Comparison of ENCODE assay signal across 8 mouse cellular contexts in genomic region chr10:69535123-69535930, GRCm38 (mm10).
DNase-seq lines count a peak whose midpoint lies in the region; ATAC-seq and TF ChIP-seq lines count a peak whose summit lies in the region.

No protein-coding gene starts in this region.

- peak; percentile 51 to 53 for DNase-seq in cerebellum, adult 2 months
- peak; percentile 18 to 28 for DNase-seq in frontal cortex, postnatal 14 days (ENCODE audit: low spot score in 2 of 2)
- DNase-seq in hindbrain, embryonic 14.5 days (ENCODE audit: low spot score): peak; percentile 71
- DNase-seq in left cerebral cortex, adult 2 months (ENCODE audit: extremely low spot score in 1 of 2, low spot score in 2 of 2): peak; percentile 29 to 32
- DNase-seq in neural tube, embryonic 11.5 days (ENCODE audit: low spot score): peak; percentile 75
- no peak for DNase-seq in lung, postnatal 4 days

- no peak for TF ChIP-seq POLR2A in cerebellum, adult 2 months (IDR thresholded peaks at IDR 0.05; ENCODE audit: borderline replicate concordance, insufficient read depth, low read length)

- H3K79me3 ChIP-seq in C2C12 (ENCODE audit: low read depth): peaks cover 6% of the 10 kb centered on the region

- H3K27me3 ChIP-seq in C2C12 (ENCODE audit: control insufficient read depth, insufficient read depth, insufficient read length): no peaks in the 10 kb centered on the region
- no peaks in the 10 kb centered on the region for H3K27me3 ChIP-seq in cerebellum, adult 2 months (ENCODE audit: control insufficient read depth, insufficient read depth, low read length)
- no peaks in the 10 kb centered on the region for H3K27me3 ChIP-seq in hindbrain, embryonic 14.5 days (ENCODE audit: control insufficient read depth, insufficient read depth, low read length)
- no peaks in the 10 kb centered on the region for H3K27me3 ChIP-seq in neural tube, embryonic 11.5 days (ENCODE audit: control insufficient read depth, insufficient read depth, low read length)

- no peaks in the 10 kb centered on the region for H3K9me3 ChIP-seq in hindbrain, embryonic 14.5 days (ENCODE audit: control insufficient read depth, low read length)
- no peaks in the 10 kb centered on the region for H3K9me3 ChIP-seq in neural tube, embryonic 11.5 days (ENCODE audit: control insufficient read depth, low read length)

- ATAC-seq in hindbrain, embryonic 14.5 days (ENCODE audit: low FRiP score): peak; percentile 70
- ATAC-seq in neural tube, embryonic 11.5 days (ENCODE audit: insufficient read depth, low FRiP score, low TSS enrichment): peak; percentile 48
- no peak for ATAC-seq in megakaryocyte, adult 5-6 weeks (ENCODE audit: poor library complexity, severe bottlenecking)

- H3K4me1 ChIP-seq in cerebellum, adult 2 months (ENCODE audit: control insufficient read depth, insufficient read depth, low read length): no peaks in the 10 kb centered on the region
- H3K4me1 ChIP-seq in hindbrain, embryonic 14.5 days (replicated peaks; ENCODE audit: control insufficient read depth, insufficient read depth, low read length): peaks cover 28% of the 10 kb centered on the region
- H3K4me1 ChIP-seq in neural tube, embryonic 11.5 days (ENCODE audit: control insufficient read depth, insufficient read depth, low read length): peaks cover 2% of the 10 kb centered on the region; the same call in 1 of the 2 replicates

- no peak for TF ChIP-seq CTCF in C2C12 (IDR thresholded peaks at IDR 0.05; ENCODE audit: control insufficient read depth, insufficient read depth, insufficient read length)
- TF ChIP-seq CTCF in cerebellum, adult 2 months (IDR thresholded peaks at IDR 0.05; ENCODE audit: borderline replicate concordance, insufficient read depth, low read depth, low read length): no peak
- no peak; the same call in 1 of the 2 replicates for TF ChIP-seq CTCF in left cerebral cortex, adult 2 months (IDR thresholded peaks at IDR 0.05)

- no peaks in the 10 kb centered on the region for H3K36me3 ChIP-seq in C2C12 (ENCODE audit: control insufficient read depth, insufficient read depth)
- no peaks in the 10 kb centered on the region for H3K36me3 ChIP-seq in hindbrain, embryonic 14.5 days (replicated peaks; ENCODE audit: control insufficient read depth, insufficient read depth)
- H3K36me3 ChIP-seq in neural tube, embryonic 11.5 days (ENCODE audit: control insufficient read depth, insufficient read depth, low read length): no peaks in the 10 kb centered on the region

- peak overlapping the region; percentile 27 for H3K4me3 ChIP-seq in C2C12 (ENCODE audit: insufficient read depth, poor library complexity, severe bottlenecking)
- peak overlapping the region; percentile 68 for H3K4me3 ChIP-seq in cerebellum, adult 2 months (replicated peaks; ENCODE audit: insufficient read depth, low read depth, low read length)
- H3K4me3 ChIP-seq in hindbrain, embryonic 14.5 days (replicated peaks; ENCODE audit: low read length): peak overlapping the region; percentile 67
- H3K4me3 ChIP-seq in left cerebral cortex, adult 2 months: peak overlapping the region; percentile 49
- H3K4me3 ChIP-seq in neural tube, embryonic 11.5 days (ENCODE audit: low read depth, low read length): peak overlapping the region; percentile 55

- H3ac ChIP-seq in C2C12 (ENCODE audit: control insufficient read depth, insufficient read length, low read depth): no peak overlapping the region

- intact Hi-C loops in left cerebral cortex, adult 2 months (cut with DNase I): loop anchor here (2.0 kb wide), 3 partner anchors 35 to 119 kb away; no protein-coding TSS in a partner anchor

- peaks cover 36% of the 10 kb centered on the region for H3K79me2 ChIP-seq in C2C12 (ENCODE audit: control insufficient read depth, insufficient read depth)

- no peak overlapping the region for H3K27ac ChIP-seq in cerebellum, adult 2 months (ENCODE audit: insufficient read depth, low read length)
- peak overlapping the region; percentile 93 for H3K27ac ChIP-seq in hindbrain, embryonic 14.5 days
- peak overlapping the region; percentile 87 for H3K27ac ChIP-seq in left cerebral cortex, adult 2 months
- peak overlapping the region; percentile 36 for H3K27ac ChIP-seq in neural tube, embryonic 11.5 days (ENCODE audit: low read depth, low read length)

- H3K9ac ChIP-seq in hindbrain, embryonic 14.5 days: peak overlapping the region; percentile 93
- peak overlapping the region; percentile 27; the same call in 1 of the 2 replicates for H3K9ac ChIP-seq in neural tube, embryonic 11.5 days (ENCODE audit: low read length)

- peak overlapping the region; percentile 68 for H3K4me2 ChIP-seq in hindbrain, embryonic 14.5 days (replicated peaks)
- H3K4me2 ChIP-seq in neural tube, embryonic 11.5 days (ENCODE audit: low read depth): peak overlapping the region; percentile 48

- 10% methylated on average over 15 of the region's 15 CpGs for WGBS in cerebellum, adult 2 months
- 22% methylated on average over 15 of the region's 15 CpGs for WGBS in hindbrain, embryonic 14.5 days
- 48% methylated on average over 15 of the region's 15 CpGs for WGBS in neural tube, embryonic 11.5 days

TF ChIP-seq in C2C12, 6 proteins besides CTCF, POLR2A, EP300 and RAD21:
- TF ChIP-seq MAX (IDR thresholded peaks at IDR 0.05): no peak
- no peak for TF ChIP-seq FOSL1 (IDR thresholded peaks at IDR 0.05; ENCODE audit: insufficient read depth, low read length, poor library complexity, severe bottlenecking)
- no peak for TF ChIP-seq USF1 (IDR thresholded peaks at IDR 0.05; ENCODE audit: low read depth)
- no peak for TF ChIP-seq MYOG (IDR thresholded peaks at IDR 0.05; ENCODE audit: control insufficient read depth, extremely low read depth, insufficient read length)
- no peak for TF ChIP-seq CEBPB (IDR thresholded peaks at IDR 0.05; ENCODE audit: low read depth)
- TF ChIP-seq MYOD1 (IDR thresholded peaks at IDR 0.05; ENCODE audit: control insufficient read depth, insufficient read length, low read depth): no peak
TF ChIP-seq in C2C12: peak in this region for 0.

Comparison
In these comparisons a context has a peak if more than half of its experiments do, and no peak if none do; other contexts are left out.
1. DNase-seq: peak in cerebellum, adult 2 months (2 of 2), frontal cortex, postnatal 14 days (2 of 2), hindbrain, embryonic 14.5 days (single experiment), left cerebral cortex, adult 2 months (2 of 2) and neural tube, embryonic 11.5 days (single experiment); none in lung, postnatal 4 days (0 of 2).
2. Peak in every context shown above with its lines, with median percentiles within 50 percentile points of each other: H3K4me3 ChIP-seq.